Comparison of ENCODE assay signal across 35 mouse cellular contexts in the genomic region with DNA sequence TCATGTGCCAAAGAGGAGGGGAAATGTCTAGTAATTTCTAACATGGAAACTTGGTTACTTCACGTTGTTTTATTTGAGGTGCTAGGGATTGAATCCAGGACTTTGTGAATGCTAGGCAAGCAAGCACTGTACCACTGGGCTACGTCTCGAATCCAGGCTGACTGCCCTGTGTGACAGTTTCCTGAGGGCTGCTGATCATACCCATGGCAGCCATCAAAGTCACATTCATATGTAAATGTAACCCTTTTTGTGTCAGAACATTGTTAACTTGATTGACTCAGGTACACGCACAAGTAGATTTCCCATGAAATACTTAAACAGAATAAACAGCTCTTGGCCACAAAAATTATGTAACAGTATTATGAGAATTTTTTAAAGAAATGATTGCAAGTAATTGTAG. TPM values are rescaled to one million over a fixed set of nuclear protein-coding genes. Genes with fewer than 3 reads are reported as not detected.
"Had no signal": no experiment of that assay in that cellular context is flagged by ENCODE, and none has a peak within 500 bp of the region (broad histone marks: within the 10 kb centered on the region; RNA-seq: fewer than 3 reads in every experiment).

No protein-coding gene starts in this region.

- H3K27me3 ChIP-seq: heart, embryonic 13.5 days; heart, embryonic 15.5 days; hindbrain, embryonic 12.5 days; hindbrain, embryonic 15.5 days; kidney, embryonic 15.5 days; limb, embryonic 13.5 days; limb, embryonic 15.5 days had no signal

- DNase-seq: gastrocnemius, adult 2 months; gastrocnemius, postnatal 10 days; gastrocnemius, postnatal 25 days; heart, adult 2 months; heart, postnatal 14 days; heart, postnatal 36 days; kidney, adult 11 months; kidney, adult 2 months; kidney, adult 9 months; kidney, postnatal 14 days; kidney, postnatal 36 days; layer of hippocampus, adult 9-11 months; layer of hippocampus, postnatal 36 days; left cerebral cortex, postnatal 4 days had no signal

- H3K4me2 ChIP-seq: heart, embryonic 11.5 days; heart, embryonic 13.5 days; heart, embryonic 15.5 days; hindbrain, embryonic 12.5 days; hindbrain, embryonic 15.5 days; kidney, embryonic 15.5 days; limb, embryonic 13.5 days; limb, embryonic 15.5 days; liver, embryonic 12.5 days had no signal

- H3K27ac ChIP-seq: gastrocnemius, adult 2 months; heart, adult 2 months; heart, embryonic 13.5 days; heart, embryonic 15.5 days; hindbrain, embryonic 10.5 days; hindbrain, embryonic 12.5 days; hindbrain, embryonic 15.5 days; hindbrain, postnatal 0 days; kidney, embryonic 15.5 days; kidney, postnatal 0 days; limb, embryonic 13.5 days; limb, embryonic 15.5 days; liver, embryonic 12.5 days; liver, embryonic 14.5 days had no signal

- ATAC-seq: hindbrain, postnatal 0 days; intestine, embryonic 16.5 days; liver, embryonic 12.5 days had no signal

- H3K4me3 ChIP-seq: gastrocnemius, adult 2 months; heart, adult 2 months; heart, embryonic 13.5 days; heart, embryonic 15.5 days; hindbrain, embryonic 10.5 days; hindbrain, embryonic 12.5 days; hindbrain, embryonic 15.5 days; kidney, embryonic 15.5 days; limb, embryonic 13.5 days; limb, embryonic 15.5 days; liver, embryonic 12.5 days had no signal

- H3K36me3 ChIP-seq: heart, embryonic 13.5 days; heart, embryonic 15.5 days; hindbrain, embryonic 10.5 days; hindbrain, embryonic 12.5 days; hindbrain, embryonic 15.5 days; kidney, embryonic 15.5 days; limb, embryonic 13.5 days; limb, embryonic 15.5 days; liver, embryonic 12.5 days had no signal

- H3K4me1 ChIP-seq: heart, embryonic 13.5 days; heart, embryonic 15.5 days; hindbrain, embryonic 10.5 days; hindbrain, embryonic 12.5 days; hindbrain, embryonic 15.5 days; kidney, embryonic 15.5 days; limb, embryonic 15.5 days; liver, embryonic 12.5 days had no signal

- H3K9me3 ChIP-seq: heart, embryonic 15.5 days; hindbrain, embryonic 10.5 days; hindbrain, embryonic 12.5 days; hindbrain, embryonic 15.5 days; limb, embryonic 15.5 days; liver, embryonic 12.5 days had no signal

- H3K9ac ChIP-seq: heart, embryonic 13.5 days; heart, embryonic 15.5 days; hindbrain, embryonic 12.5 days; hindbrain, embryonic 15.5 days; kidney, embryonic 15.5 days; limb, embryonic 13.5 days; limb, embryonic 15.5 days; liver, embryonic 12.5 days; liver, embryonic 14.5 days had no signal

RNA-seq across cellular contexts. Expression of a gene that starts 23.0 kb away (rescaled TPM):
- total RNA-seq: gastrocnemius, adult 2 months; gastrocnemius, postnatal 25 days; gastrocnemius, postnatal 4 days; granulocyte monocyte progenitor cell, adult 5-6 weeks; heart, adult 2 months; heart, postnatal 14 days; heart, postnatal 36 days; liver, adult 2 months had no signal
- polyA plus RNA-seq: heart, adult 2 months; heart, embryonic 13.5 days; heart, embryonic 15.5 days; heart, postnatal 0 days; intestine, embryonic 14.5 days; intestine, embryonic 16.5 days; kidney, adult 2 months; kidney, postnatal 0 days; large intestine, adult 2 months; liver, adult 2 months; liver, embryonic 12.5 days; liver, embryonic 16.5 days had no signal
